Mouse (Mus musculus): ENCODE results near the gene Syt2. TPM values are rescaled to one million over a fixed set of nuclear protein-coding genes. Genes with fewer than 3 reads are reported as not detected.

The Syt2 gene
- polyA plus RNA-seq, 1 experiment from 2014 or later, result 1.2 TPM

GRCm38 (mm10) chr1:134771999-134772398 lies 125.5 kb downstream of the Syt2 start:
- no peak for ATAC-seq (ENCODE audit: low FRiP score)
- H3K4me1 ChIP-seq, result peaks cover 8% of the 10 kb centered on the region; the same call in 1 of the 2 replicates
- 91% methylated on average over 7 of the region's 7 CpGs for WGBS
- H3K9me3 ChIP-seq, result no peaks in the 10 kb centered on the region
- H3K36me3 ChIP-seq (replicated peaks), result peaks cover 15% of the 10 kb centered on the region
- H3K9ac ChIP-seq, result no peak overlapping the region
- no peak overlapping the region for H3K4me3 ChIP-seq (replicated peaks)
- H3K4me2 ChIP-seq, result no peak overlapping the region
- H3K27ac ChIP-seq, result no peak overlapping the region
- H3K27me3 ChIP-seq, result no peaks in the 10 kb centered on the region

- ATAC-seq (ENCODE audit: low FRiP score), result no peak
- Histone ChIP-seq H3K4me1 (peaks cover 10% of the 10 kb centered on the region; the same call in 1 of the 2 replicates), H3K9me3 (no peaks in the 10 kb centered on the region), H3K4me3 (replicated peaks) (no peak overlapping the region), H3K27ac (no peak overlapping the region), H3K9ac (no peak overlapping the region), H3K4me2 (no peak overlapping the region), H3K36me3 (replicated peaks) (peaks cover 15% of the 10 kb centered on the region; the same call in 1 of the 2 replicates), H3K27me3 (no peaks in the 10 kb centered on the region)
- 86% methylated on average over 3 of the region's 3 CpGs for WGBS
Measured at GRCm38 (mm10) chr1:134772821-134773220, 126.3 kb downstream of the Syt2 start.

- no peak for ATAC-seq (ENCODE audit: low FRiP score)
- H3K4me2 ChIP-seq, result no peak overlapping the region
- H3K27me3 ChIP-seq, result no peaks in the 10 kb centered on the region
- H3K27ac ChIP-seq, result no peak overlapping the region
- no peak overlapping the region for H3K4me3 ChIP-seq (replicated peaks)
- peaks cover 15% of the 10 kb centered on the region; the same call in 1 of the 2 replicates for H3K4me1 ChIP-seq
- H3K9ac ChIP-seq, result no peak overlapping the region
- peaks cover 12% of the 10 kb centered on the region; the same call in 1 of the 2 replicates for H3K36me3 ChIP-seq (replicated peaks)
- H3K9me3 ChIP-seq, result no peaks in the 10 kb centered on the region
- WGBS, result 50% methylated on average over 12 of the region's 12 CpGs
Measured at GRCm38 (mm10) chr1:134773256-134773655, 126.8 kb downstream of the Syt2 start.

GRCm38 (mm10) chr1:134774247-134774646 lies 127.8 kb downstream of the Syt2 start:
- Histone ChIP-seq H3K27me3 (no peaks in the 10 kb centered on the region), H3K9ac (no peak overlapping the region), H3K36me3 (replicated peaks) (0 out of 2 replicates have a peak, but pooled peaks cover 6% of the 10 kb centered on the region), H3K27ac (no peak overlapping the region), H3K4me3 (replicated peaks) (no peak overlapping the region), H3K9me3 (no peaks in the 10 kb centered on the region), H3K4me1 (peaks cover 15% of the 10 kb centered on the region; the same call in 1 of the 2 replicates), H3K4me2 (no peak overlapping the region)
- 76% methylated on average over 2 of the region's 2 CpGs for WGBS
- ATAC-seq (ENCODE audit: low FRiP score), result no peak

- 59% methylated on average over 6 of the region's 6 CpGs for WGBS
- ATAC-seq (ENCODE audit: low FRiP score), result no peak
- peaks cover 15% of the 10 kb centered on the region; the same call in 1 of the 2 replicates for H3K4me1 ChIP-seq
Measured at GRCm38 (mm10) chr1:134774728-134775287, 128.3 kb downstream of the Syt2 start.

GRCm38 (mm10) chr1:134775631-134776030 lies 129.2 kb downstream of the Syt2 start:
- Histone ChIP-seq H3K27me3 (no peaks in the 10 kb centered on the region), H3K9me3 (no peaks in the 10 kb centered on the region), H3K27ac (no peak overlapping the region), H3K9ac (no peak overlapping the region), H3K36me3 (replicated peaks) (0 out of 2 replicates have a peak, but pooled peaks cover 6% of the 10 kb centered on the region), H3K4me3 (replicated peaks) (no peak overlapping the region), H3K4me2 (no peak overlapping the region), H3K4me1 (peaks cover 15% of the 10 kb centered on the region; the same call in 1 of the 2 replicates)
- WGBS, result 49% methylated on average over 3 of the region's 3 CpGs
- ATAC-seq (ENCODE audit: low FRiP score), result no peak

More at GRCm38 (mm10) chr1:134774728-134775287, 128.3 kb downstream of the Syt2 start:
- Histone ChIP-seq H3K27me3 (no peaks in the 10 kb centered on the region), H3K36me3 (replicated peaks) (0 out of 2 replicates have a peak, but pooled peaks cover 6% of the 10 kb centered on the region), H3K4me2 (no peak overlapping the region), H3K9me3 (no peaks in the 10 kb centered on the region), H3K9ac (no peak overlapping the region), H3K27ac (no peak overlapping the region), H3K4me3 (replicated peaks) (no peak overlapping the region)

- WGBS, result 85% methylated on average over 9 of the region's 12 CpGs
- no peak for ATAC-seq (ENCODE audit: low FRiP score)
- Histone ChIP-seq H3K27ac (no peak overlapping the region), H3K4me3 (replicated peaks) (no peak overlapping the region), H3K9ac (no peak overlapping the region), H3K27me3 (no peaks in the 10 kb centered on the region), H3K4me1 (peaks cover 15% of the 10 kb centered on the region; the same call in 1 of the 2 replicates), H3K36me3 (replicated peaks) (0 out of 2 replicates have a peak, but pooled peaks cover 6% of the 10 kb centered on the region), H3K4me2 (no peak overlapping the region), H3K9me3 (no peaks in the 10 kb centered on the region)
Measured at GRCm38 (mm10) chr1:134777201-134777885, 130.9 kb downstream of the Syt2 start.

GRCm38 (mm10) chr1:134777936-134778548 lies 131.6 kb downstream of the Syt2 start:
- no peak for ATAC-seq (ENCODE audit: low FRiP score)

GRCm38 (mm10) chr1:134782797-134783196 lies 136.3 kb downstream of the Syt2 start:
- Histone ChIP-seq H3K9me3 (no peaks in the 10 kb centered on the region), H3K4me2 (no peak overlapping the region)
- WGBS, result 86% methylated on average over 5 of the region's 5 CpGs

More at GRCm38 (mm10) chr1:134777936-134778548, 131.6 kb downstream of the Syt2 start:
- Histone ChIP-seq H3K27ac (no peak overlapping the region), H3K4me3 (replicated peaks) (no peak overlapping the region), H3K4me2 (no peak overlapping the region), H3K36me3 (replicated peaks) (0 out of 2 replicates have a peak, but pooled peaks cover 6% of the 10 kb centered on the region), H3K4me1 (peaks cover 15% of the 10 kb centered on the region; the same call in 1 of the 2 replicates), H3K27me3 (no peaks in the 10 kb centered on the region), H3K9me3 (no peaks in the 10 kb centered on the region), H3K9ac (no peak overlapping the region)
- 36% methylated on average over 13 of the region's 13 CpGs for WGBS

GRCm38 (mm10) chr1:134783958-134784357 lies 137.5 kb downstream of the Syt2 start:
- Histone ChIP-seq H3K27ac (no peak overlapping the region), H3K9ac (no peak overlapping the region), H3K27me3 (no peaks in the 10 kb centered on the region), H3K4me2 (no peak overlapping the region), H3K36me3 (replicated peaks) (no peaks in the 10 kb centered on the region), H3K4me1 (no peaks in the 10 kb centered on the region; the same call in 1 of the 2 replicates), H3K9me3 (no peaks in the 10 kb centered on the region), H3K4me3 (replicated peaks) (no peak overlapping the region)
- 80% methylated on average over 4 of the region's 4 CpGs for WGBS
- ATAC-seq (ENCODE audit: low FRiP score), result no peak

More at GRCm38 (mm10) chr1:134782797-134783196, 136.3 kb downstream of the Syt2 start:
- Histone ChIP-seq H3K27me3 (no peaks in the 10 kb centered on the region), H3K4me3 (replicated peaks) (no peak overlapping the region), H3K9ac (no peak overlapping the region), H3K27ac (no peak overlapping the region), H3K36me3 (replicated peaks) (no peaks in the 10 kb centered on the region), H3K4me1 (peaks cover 5% of the 10 kb centered on the region; the same call in 1 of the 2 replicates)
- ATAC-seq (ENCODE audit: low FRiP score), result no peak

GRCm38 (mm10) chr1:134784481-134784880 lies 138.0 kb downstream of the Syt2 start:
- Histone ChIP-seq H3K4me1 (no peaks in the 10 kb centered on the region; the same call in 1 of the 2 replicates), H3K36me3 (replicated peaks) (no peaks in the 10 kb centered on the region), H3K27me3 (no peaks in the 10 kb centered on the region), H3K4me3 (replicated peaks) (no peak overlapping the region), H3K4me2 (no peak overlapping the region), H3K9me3 (no peaks in the 10 kb centered on the region), H3K9ac (no peak overlapping the region), H3K27ac (no peak overlapping the region)
- no peak for ATAC-seq (ENCODE audit: low FRiP score)
- 84% methylated on average over 6 of the region's 6 CpGs for WGBS

- no peaks in the 10 kb centered on the region for H3K36me3 ChIP-seq (replicated peaks)
- H3K27me3 ChIP-seq, result no peaks in the 10 kb centered on the region
- H3K27ac ChIP-seq, result no peak overlapping the region
- 93% methylated on average over 1 of the region's 1 CpGs for WGBS
- ATAC-seq (ENCODE audit: low FRiP score), result no peak
- no peak overlapping the region for H3K9ac ChIP-seq
- no peak overlapping the region for H3K4me3 ChIP-seq (replicated peaks)
- no peaks in the 10 kb centered on the region; the same call in 1 of the 2 replicates for H3K4me1 ChIP-seq
- H3K9me3 ChIP-seq, result no peaks in the 10 kb centered on the region
- no peak overlapping the region for H3K4me2 ChIP-seq
Measured at GRCm38 (mm10) chr1:134784911-134785310, 138.4 kb downstream of the Syt2 start.

Measured in forebrain, embryonic 12.5 days (tissue).